Mouse (Mus musculus): ENCODE data around the gene Fli1. TPM values are rescaled to one million over a fixed set of nuclear protein-coding genes. Genes with fewer than 3 reads are reported as not detected.
A peak's percentile ranks its signal among the peaks of the same experiment; 100 is the strongest.

Gene Fli1
- 22.8 and 24.4 TPM in 2 replicates for polyA plus RNA-seq (2014; fragmentation: Nextera tagmentation; extraction: Ambion mirVana)

DNA sequence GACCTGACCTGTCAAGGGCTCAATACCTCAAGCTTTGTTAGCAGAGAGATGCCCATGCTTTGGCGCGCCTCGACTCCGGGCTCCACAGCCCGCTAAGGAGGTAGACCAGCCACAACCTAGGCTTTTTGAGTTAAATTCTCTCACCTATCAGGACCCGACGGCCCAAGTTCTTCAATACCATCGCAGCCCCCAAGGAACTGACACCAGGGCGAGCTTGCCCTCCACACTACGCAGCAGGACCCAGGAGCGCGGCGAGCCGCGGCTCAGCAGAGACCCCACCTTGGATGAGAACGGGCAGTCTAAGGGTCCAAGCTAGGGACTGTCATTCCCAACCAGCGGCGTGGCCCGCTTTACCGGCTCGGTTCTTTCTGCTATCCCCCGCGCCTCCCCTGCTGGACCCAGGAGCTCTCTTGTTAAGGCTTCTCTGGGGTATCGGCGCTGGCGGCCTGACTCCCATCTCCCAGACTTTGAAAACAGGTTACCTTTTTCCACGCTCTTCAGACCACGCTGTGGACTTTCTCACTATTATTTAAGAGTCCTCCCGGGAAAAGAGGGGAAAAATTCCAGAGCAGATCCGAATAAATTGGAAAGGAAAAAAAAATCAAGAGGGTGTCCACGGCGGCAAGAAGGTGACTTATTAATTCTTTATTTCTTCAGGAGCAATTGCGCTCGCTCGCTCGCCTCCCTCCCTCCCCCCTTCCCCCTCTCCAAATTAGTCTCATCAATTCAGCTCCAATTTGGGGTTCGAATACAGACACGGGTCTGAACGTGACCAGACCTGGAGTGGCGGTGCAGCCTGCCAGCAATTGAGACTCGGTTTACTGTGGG, at the start of gene Fli1:
Gene Fli1, minus strand, starts transcription at position 650 of the 828 bp plus-strand sequence.
- H3K36me3 ChIP-seq (ENCODE audit: control insufficient read depth, insufficient read depth, low read length): no peaks in the 10 kb centered on the region
- H3K4me2 ChIP-seq (ENCODE audit: low read depth): peak within 1 kb of the TSS; percentile 90
- H3K9me3 ChIP-seq (ENCODE audit: control insufficient read depth, low read length): no peaks in the 10 kb centered on the region
- ATAC-seq (ENCODE audit: insufficient read depth, low FRiP score, low TSS enrichment) (no peak), DNase-seq (ENCODE audit: low spot score) (peak; percentile 56)
- WGBS: under 1% methylated on average over 41 of the region's 41 CpGs
- H3K27me3 ChIP-seq (ENCODE audit: control insufficient read depth, insufficient read depth, low read length): peaks cover 58% of the 10 kb centered on the region
- H3K4me3 ChIP-seq (ENCODE audit: low read depth, low read length): peak within 1 kb of the TSS; percentile 65
- peak within 1 kb of the TSS; percentile 76; the same call in 1 of the 2 replicates for H3K27ac ChIP-seq (ENCODE audit: low read depth, low read length)
- H3K4me1 ChIP-seq (ENCODE audit: control insufficient read depth, insufficient read depth, low read length): peaks cover 22% of the 10 kb centered on the region
- H3K9ac ChIP-seq (ENCODE audit: low read length): peak within 1 kb of the TSS; percentile 59

DNA sequence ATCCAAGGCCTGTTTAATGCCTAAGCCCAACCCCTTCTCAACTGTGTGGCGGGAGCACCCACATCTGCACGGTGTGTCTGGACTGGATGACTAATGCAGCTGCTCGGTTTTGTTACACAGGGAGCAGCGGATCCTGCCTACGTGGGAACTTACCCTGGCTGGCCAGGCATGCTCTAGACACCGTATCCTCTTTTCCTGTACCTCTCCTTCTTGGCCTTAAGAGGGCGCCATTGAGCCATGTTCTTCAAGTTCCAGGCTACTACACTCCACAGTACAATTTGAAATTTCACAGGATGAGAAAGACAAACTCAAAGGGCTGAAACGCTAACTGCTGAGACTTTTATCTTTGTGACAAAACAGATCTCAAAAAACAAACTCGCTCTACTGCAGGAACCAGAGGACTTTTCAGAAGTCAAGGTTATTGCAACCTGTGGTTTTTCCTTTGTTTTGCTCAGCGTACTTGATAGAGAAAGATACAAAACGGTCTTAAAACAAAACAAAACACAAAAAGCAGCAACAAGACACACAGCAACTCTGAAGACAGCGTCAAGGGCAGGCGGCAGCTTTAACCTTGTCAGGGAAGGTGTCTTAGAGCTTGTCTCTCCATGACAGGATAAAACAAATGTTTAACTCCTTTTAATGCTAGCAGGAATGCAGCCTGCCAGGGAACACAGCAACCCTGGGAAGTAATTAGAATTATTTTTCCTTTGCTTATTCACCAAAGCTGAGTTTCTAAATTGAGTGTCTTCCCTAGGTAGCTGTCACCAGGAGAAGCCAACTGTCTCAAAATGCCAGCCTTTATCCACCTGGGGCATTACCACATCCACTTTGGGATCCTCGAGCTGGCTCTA, 49.3 kb upstream of the Fli1 start:
- 13% methylated on average over 14 of the region's 14 CpGs for WGBS
- no peaks in the 10 kb centered on the region; the same call in 1 of the 2 replicates for H3K4me1 ChIP-seq (ENCODE audit: control insufficient read depth, insufficient read depth, low read length)
- H3K4me2 ChIP-seq (ENCODE audit: low read depth): no peak overlapping the region
- peak; percentile 72; the same call in 1 of the 2 replicates for ATAC-seq (ENCODE audit: insufficient read depth, low FRiP score, low TSS enrichment)
- DNase-seq (ENCODE audit: low spot score): peak; percentile 72
- H3K4me3 ChIP-seq (ENCODE audit: low read depth, low read length): no peak overlapping the region
- H3K9me3 ChIP-seq (ENCODE audit: control insufficient read depth, low read length): no peaks in the 10 kb centered on the region
- peaks cover 3% of the 10 kb centered on the region; the same call in 1 of the 2 replicates for H3K27me3 ChIP-seq (ENCODE audit: control insufficient read depth, insufficient read depth, low read length)
- H3K27ac ChIP-seq (ENCODE audit: low read depth, low read length): no peak overlapping the region
- no peak overlapping the region for H3K9ac ChIP-seq (ENCODE audit: low read length)
- H3K36me3 ChIP-seq (ENCODE audit: control insufficient read depth, insufficient read depth, low read length): no peaks in the 10 kb centered on the region

DNA sequence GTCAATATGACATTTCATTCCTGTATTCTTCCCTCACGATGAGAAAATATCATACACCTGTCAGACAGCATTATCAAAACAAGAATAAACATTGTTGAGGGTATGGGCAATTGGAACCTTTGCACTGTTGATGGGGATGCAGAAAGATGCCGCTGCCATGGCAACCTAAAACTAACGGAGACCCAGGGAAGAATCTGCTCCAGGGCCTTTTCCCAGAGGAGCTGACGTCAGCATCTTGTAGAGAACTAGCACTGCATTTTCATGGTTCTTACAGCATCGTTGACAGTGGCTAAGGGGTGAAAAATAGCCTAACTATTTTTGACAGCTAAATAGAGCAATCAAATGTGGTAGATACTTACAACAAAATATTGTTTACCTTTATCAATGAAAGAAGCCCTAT, 47.9 kb upstream of the Fli1 start:
- Histone ChIP-seq H3K4me1 (ENCODE audit: control insufficient read depth, insufficient read depth, low read length) (no peaks in the 10 kb centered on the region; the same call in 1 of the 2 replicates), H3K4me2 (ENCODE audit: low read depth) (no peak overlapping the region), H3K4me3 (ENCODE audit: low read depth, low read length) (no peak overlapping the region), H3K9ac (ENCODE audit: low read length) (no peak overlapping the region), H3K27me3 (ENCODE audit: control insufficient read depth, insufficient read depth, low read length) (peaks cover 3% of the 10 kb centered on the region; the same call in 1 of the 2 replicates), H3K9me3 (ENCODE audit: control insufficient read depth, low read length) (no peaks in the 10 kb centered on the region), H3K36me3 (ENCODE audit: control insufficient read depth, insufficient read depth, low read length) (no peaks in the 10 kb centered on the region), H3K27ac (ENCODE audit: low read depth, low read length) (no peak overlapping the region)
- no peak for DNase-seq (ENCODE audit: low spot score)
- 51% methylated on average over 5 of the region's 5 CpGs for WGBS
- no peak for ATAC-seq (ENCODE audit: insufficient read depth, low FRiP score, low TSS enrichment)

DNA sequence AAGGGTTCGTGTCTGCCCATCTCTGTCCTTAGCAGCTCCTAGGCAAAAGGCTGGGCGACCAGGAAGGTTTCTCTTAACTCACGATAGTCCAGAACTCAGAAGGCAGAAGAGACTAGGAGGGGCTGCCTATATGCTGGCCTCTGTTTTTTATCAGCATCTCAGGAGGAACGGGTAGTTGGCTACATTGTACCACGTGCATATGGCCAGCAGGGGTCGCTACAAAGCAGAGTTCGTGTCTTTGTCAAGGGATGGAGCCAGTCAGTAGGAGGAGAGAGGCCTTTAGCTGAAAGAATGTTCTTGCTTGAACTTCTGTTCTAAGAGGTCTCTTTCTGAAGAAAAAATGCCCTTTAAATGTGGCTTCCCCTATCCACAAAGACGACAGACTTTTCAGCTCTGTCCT, 47.2 kb upstream of the Fli1 start:
- ATAC-seq (ENCODE audit: insufficient read depth, low FRiP score, low TSS enrichment): peak; percentile 54; the same call in 1 of the 2 replicates

DNA sequence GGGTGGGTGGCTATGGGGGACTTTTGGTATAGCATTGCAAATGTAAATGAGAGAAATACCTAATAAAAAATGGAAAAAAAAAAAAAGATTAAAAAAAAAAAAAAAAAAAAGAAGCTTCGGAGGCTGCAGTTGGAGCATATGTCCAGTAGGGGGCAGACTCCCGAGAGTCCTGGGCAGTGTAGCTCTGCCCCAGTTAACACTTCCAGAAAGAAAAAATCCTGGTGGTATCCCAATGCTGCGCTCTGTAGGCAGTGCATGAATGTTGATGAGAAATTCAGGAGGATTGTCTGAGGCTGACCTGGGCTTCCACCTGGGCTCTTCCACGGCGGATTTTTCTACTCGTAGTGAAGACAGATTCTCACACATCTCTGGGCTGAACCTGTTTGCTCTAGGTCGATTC, 42.7 kb upstream of the Fli1 start:
- Histone ChIP-seq H3K4me2 (ENCODE audit: low read depth) (no peak overlapping the region), H3K4me3 (ENCODE audit: low read depth, low read length) (no peak overlapping the region), H3K27ac (ENCODE audit: low read depth, low read length) (no peak overlapping the region), H3K36me3 (ENCODE audit: control insufficient read depth, insufficient read depth, low read length) (no peaks in the 10 kb centered on the region), H3K9ac (ENCODE audit: low read length) (no peak overlapping the region), H3K9me3 (ENCODE audit: control insufficient read depth, low read length) (no peaks in the 10 kb centered on the region), H3K27me3 (ENCODE audit: control insufficient read depth, insufficient read depth, low read length) (peaks cover 3% of the 10 kb centered on the region; the same call in 1 of the 2 replicates), H3K4me1 (ENCODE audit: control insufficient read depth, insufficient read depth, low read length) (no peaks in the 10 kb centered on the region; the same call in 1 of the 2 replicates)
- 0 out of 2 replicates have a peak, but pooled peaks have one; percentile 41 for ATAC-seq (ENCODE audit: insufficient read depth, low FRiP score, low TSS enrichment)
- DNase-seq (ENCODE audit: low spot score): no peak
- 54% methylated on average over 6 of the region's 7 CpGs for WGBS

More for the DNA sequence above, 47.2 kb upstream of the Fli1 start:
- 9% methylated on average over 8 of the region's 8 CpGs for WGBS
- Histone ChIP-seq H3K36me3 (ENCODE audit: control insufficient read depth, insufficient read depth, low read length) (no peaks in the 10 kb centered on the region), H3K27me3 (ENCODE audit: control insufficient read depth, insufficient read depth, low read length) (peaks cover 3% of the 10 kb centered on the region; the same call in 1 of the 2 replicates), H3K9ac (ENCODE audit: low read length) (no peak overlapping the region), H3K27ac (ENCODE audit: low read depth, low read length) (no peak overlapping the region), H3K4me1 (ENCODE audit: control insufficient read depth, insufficient read depth, low read length) (no peaks in the 10 kb centered on the region; the same call in 1 of the 2 replicates), H3K9me3 (ENCODE audit: control insufficient read depth, low read length) (no peaks in the 10 kb centered on the region), H3K4me3 (ENCODE audit: low read depth, low read length) (no peak overlapping the region), H3K4me2 (ENCODE audit: low read depth) (no peak overlapping the region)
- DNase-seq (ENCODE audit: low spot score): peak; percentile 86

DNA sequence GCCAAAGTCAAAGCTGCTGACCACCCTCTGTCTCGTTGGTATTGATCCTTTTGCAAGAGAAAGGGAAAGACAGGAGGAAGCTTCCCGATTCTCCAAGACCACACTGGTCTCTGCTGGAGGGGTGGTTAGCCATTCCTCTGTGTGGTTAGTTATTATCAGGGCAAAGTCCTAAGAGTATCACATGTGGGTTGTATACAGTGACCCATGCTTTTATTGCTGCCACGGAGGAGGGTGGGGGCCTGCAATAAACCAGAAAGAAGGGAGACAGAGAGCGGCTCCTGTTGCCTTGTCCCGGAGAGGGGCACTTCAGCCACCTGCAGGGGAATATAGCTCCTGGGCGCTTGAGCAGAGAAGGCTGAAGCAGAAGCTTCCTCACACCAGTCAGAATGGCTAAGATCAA, 41.2 kb upstream of the Fli1 start:
- 60% methylated on average over 6 of the region's 6 CpGs for WGBS
- no peaks in the 10 kb centered on the region for H3K4me1 ChIP-seq (ENCODE audit: control insufficient read depth, insufficient read depth, low read length)
- H3K36me3 ChIP-seq (ENCODE audit: control insufficient read depth, insufficient read depth, low read length): no peaks in the 10 kb centered on the region
- ATAC-seq (ENCODE audit: insufficient read depth, low FRiP score, low TSS enrichment) (no peak), DNase-seq (ENCODE audit: low spot score) (no peak)
- H3K4me3 ChIP-seq (ENCODE audit: low read depth, low read length): no peak overlapping the region
- H3K27ac ChIP-seq (ENCODE audit: low read depth, low read length): no peak overlapping the region
- H3K9me3 ChIP-seq (ENCODE audit: control insufficient read depth, low read length): no peaks in the 10 kb centered on the region
- H3K4me2 ChIP-seq (ENCODE audit: low read depth): no peak overlapping the region
- no peak overlapping the region for H3K9ac ChIP-seq (ENCODE audit: low read length)
- peaks cover 3% of the 10 kb centered on the region; the same call in 1 of the 2 replicates for H3K27me3 ChIP-seq (ENCODE audit: control insufficient read depth, insufficient read depth, low read length)

DNA sequence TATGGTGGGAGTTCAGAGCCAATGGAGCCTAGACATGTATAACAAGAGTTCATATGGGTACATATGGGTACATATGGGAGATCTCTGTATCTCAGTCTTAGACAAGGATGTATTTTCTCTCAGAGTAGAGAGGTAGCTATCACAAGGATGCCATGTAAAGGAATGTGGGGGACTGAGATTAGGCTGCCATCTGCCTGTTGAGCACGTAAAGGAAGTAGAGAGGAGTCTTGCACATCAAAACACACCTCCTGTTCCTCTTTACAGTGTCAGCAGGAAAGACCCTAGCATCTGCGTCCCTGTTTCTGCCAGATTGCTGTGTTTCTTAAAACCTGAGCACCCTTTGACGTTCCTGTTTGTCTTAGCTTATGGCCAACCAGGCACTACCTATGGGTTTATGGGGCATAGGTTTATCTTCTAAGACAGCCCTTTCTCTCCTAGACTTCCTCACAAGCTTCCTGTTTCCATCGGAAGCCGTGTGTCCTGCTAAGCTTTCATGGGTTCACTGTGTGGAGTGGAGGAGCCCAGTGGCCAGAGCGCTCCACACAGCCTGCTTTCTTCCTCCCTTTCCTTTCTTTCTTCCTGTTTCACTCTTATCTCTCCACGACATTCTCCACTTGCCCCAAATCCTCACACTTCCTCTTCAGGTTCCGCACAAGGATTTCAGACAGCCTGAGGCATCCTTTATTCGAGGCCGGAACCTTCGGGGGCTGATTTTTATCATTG, 39.4 kb upstream of the Fli1 start:
- 80% methylated on average over 11 of the region's 11 CpGs for WGBS

DNA sequence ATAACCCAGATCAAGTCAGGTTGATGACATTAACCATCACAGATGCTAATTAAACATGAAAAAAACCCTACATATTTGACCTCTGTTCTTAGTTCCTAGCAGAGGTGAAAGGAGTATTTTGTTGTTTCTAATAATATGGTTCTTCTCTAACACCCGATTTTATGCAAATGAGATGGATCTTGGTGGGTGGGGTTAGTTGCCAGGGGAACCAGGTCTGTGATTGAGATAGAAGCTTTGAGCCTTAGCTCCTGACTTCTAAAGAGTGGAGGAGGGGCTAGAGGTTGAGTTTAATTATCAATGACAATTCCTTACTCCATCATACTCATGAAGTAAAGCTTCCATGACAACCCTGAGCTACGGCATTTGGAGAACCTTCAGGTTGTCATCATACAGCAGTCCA, 35.8 kb upstream of the Fli1 start:
- no peak for ATAC-seq (ENCODE audit: insufficient read depth, low FRiP score, low TSS enrichment)
- no peaks in the 10 kb centered on the region for H3K4me1 ChIP-seq (ENCODE audit: control insufficient read depth, insufficient read depth, low read length)
- H3K27me3 ChIP-seq (ENCODE audit: control insufficient read depth, insufficient read depth, low read length): no peaks in the 10 kb centered on the region
- H3K9me3 ChIP-seq (ENCODE audit: control insufficient read depth, low read length): no peaks in the 10 kb centered on the region
- DNase-seq (ENCODE audit: low spot score): no peak
- H3K27ac ChIP-seq (ENCODE audit: low read depth, low read length): no peak overlapping the region
- no peak overlapping the region for H3K4me2 ChIP-seq (ENCODE audit: low read depth)
- no peaks in the 10 kb centered on the region for H3K36me3 ChIP-seq (ENCODE audit: control insufficient read depth, insufficient read depth, low read length)
- H3K9ac ChIP-seq (ENCODE audit: low read length): no peak overlapping the region
- 79% methylated on average over 2 of the region's 2 CpGs for WGBS
- H3K4me3 ChIP-seq (ENCODE audit: low read depth, low read length): no peak overlapping the region

More for the DNA sequence above, 39.4 kb upstream of the Fli1 start:
- Histone ChIP-seq H3K36me3 (ENCODE audit: control insufficient read depth, insufficient read depth, low read length) (no peaks in the 10 kb centered on the region), H3K4me1 (ENCODE audit: control insufficient read depth, insufficient read depth, low read length) (no peaks in the 10 kb centered on the region), H3K4me3 (ENCODE audit: low read depth, low read length) (no peak overlapping the region), H3K9ac (ENCODE audit: low read length) (no peak overlapping the region), H3K9me3 (ENCODE audit: control insufficient read depth, low read length) (no peaks in the 10 kb centered on the region), H3K27me3 (ENCODE audit: control insufficient read depth, insufficient read depth, low read length) (no peaks in the 10 kb centered on the region), H3K4me2 (ENCODE audit: low read depth) (no peak overlapping the region), H3K27ac (ENCODE audit: low read depth, low read length) (no peak overlapping the region)
- DNase-seq (ENCODE audit: low spot score) (no peak), ATAC-seq (ENCODE audit: insufficient read depth, low FRiP score, low TSS enrichment) (no peak)
